Mouse (Mus musculus) limb, embryonic 15.5 days (tissue): ENCODE data around the gene Rftn1. TPM values are rescaled to one million over a fixed set of nuclear protein-coding genes. Genes with fewer than 3 reads are reported as not detected.
"Not testable (repeated sequence)": the region's sequence is repeated elsewhere in the genome, so short reads cannot be mapped to it uniquely, and the experiment has no call there.

Experiments
- ATAC-seq: fragments of 200-750 bp; cut with Nextera tagmentation; 2 replicates; pipeline ENCODE4 v1.8.0; 2017; ENCODE audit warnings: low read depth, moderate TSS enrichment; ENCODE audit not compliant: insufficient number of reproducible peaks, low FRiP score, low TSS enrichment
- H3K27ac ChIP-seq: fragments of 300-500 bp; sonication (generic); 2 replicates; pipeline ENCODE4 v1.5.1; 2015; ENCODE audit warnings: moderate library complexity, mild to moderate bottlenecking, inconsistent platforms
- H3K27me3 ChIP-seq: fragments of 300-500 bp; sonication (generic); 2 replicates; pipeline ENCODE4 v1.6.1; 2015; ENCODE audit warnings: inconsistent platforms
- H3K36me3 ChIP-seq: fragments of 300-500 bp; sonication (generic); 2 replicates; pipeline ENCODE4 v1.6.1; 2015; ENCODE audit warnings: inconsistent platforms
- H3K4me1 ChIP-seq: fragments of 300-500 bp; sonication (generic); 2 replicates; pipeline ENCODE4 v1.6.1; 2015; ENCODE audit warnings: inconsistent platforms
- H3K4me2 ChIP-seq: fragments of 300-500 bp; sonication (generic); 2 replicates; pipeline ENCODE4 v1.6.1; 2015; ENCODE audit warnings: mild to moderate bottlenecking, inconsistent platforms
- H3K4me3 ChIP-seq: fragments of 300-500 bp; sonication (generic); 2 replicates; pipeline ENCODE4 v1.5.1; 2015; ENCODE audit warnings: mild to moderate bottlenecking, inconsistent platforms
- H3K9ac ChIP-seq: fragments of 300-500 bp; sonication (generic); 2 replicates; pipeline ENCODE4 v1.6.1; 2015; ENCODE audit warnings: inconsistent platforms
- H3K9me3 ChIP-seq: fragments of 300-500 bp; sonication (generic); 2 replicates; pipeline ENCODE4 v1.6.1; 2016; ENCODE audit warnings: inconsistent platforms
- WGBS: fragments of 180-500 bp; shearing (Covaris S2); methylation state at CpG from one replicate; pipeline ENCODE4 v1.1.7; 2015; 5-methylcytosine and 5-hydroxymethylcytosine counted together
- polyA plus RNA-seq: library from polyadenylated mRNA; unstranded; fragments of >200 nt; fragmentation: Nextera tagmentation; extraction: Ambion mirVana; gene quantifications from 2 replicates; pipeline ENCODE4 v1.2.1, GENCODE M21; 2015

Rftn1 gene
- polyA plus RNA-seq, 1 experiment from 2014 or later, result 18.0 TPM

DNA sequence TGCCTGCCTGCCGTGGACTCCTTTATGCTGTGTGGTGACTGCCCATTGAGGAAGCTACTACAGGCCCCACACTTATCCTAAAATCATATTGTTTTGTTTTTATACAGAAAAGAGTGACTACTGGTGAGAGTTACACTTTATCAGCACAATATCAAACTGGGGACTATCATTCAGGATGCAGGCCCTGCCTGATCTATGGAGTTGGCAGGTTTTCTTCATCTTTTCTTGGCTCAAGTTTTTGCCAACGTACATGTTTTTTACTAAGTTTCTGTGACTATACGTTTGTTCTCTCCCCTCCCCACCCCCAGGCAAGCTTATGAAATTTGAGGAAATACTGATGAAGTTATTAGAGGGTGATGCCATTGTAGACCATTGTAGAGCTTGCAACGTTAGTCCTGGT, 27.5 kb upstream of the Rftn1 start:
- Histone ChIP-seq H3K27ac (no peak overlapping the region), H3K4me1 (no peaks in the 10 kb centered on the region), H3K4me2 (no peak overlapping the region), H3K36me3 (no peaks in the 10 kb centered on the region), H3K4me3 (no peak overlapping the region), H3K9ac (no peak overlapping the region), H3K27me3 (no peaks in the 10 kb centered on the region), H3K9me3 (no peaks in the 10 kb centered on the region)
- ATAC-seq, result no peak
- 35% methylated on average over 4 of the region's 4 CpGs for WGBS

GRCm38 (mm10) chr17:50215104-50215503, 24.6 kb upstream of the Rftn1 start:
- Histone ChIP-seq H3K4me1 (no peaks in the 10 kb centered on the region), H3K4me3 (no peak overlapping the region), H3K27ac (no peak overlapping the region), H3K36me3 (no peaks in the 10 kb centered on the region), H3K27me3 (no peaks in the 10 kb centered on the region), H3K4me2 (no peak overlapping the region), H3K9ac (no peak overlapping the region), H3K9me3 (no peaks in the 10 kb centered on the region)
- 85% methylated on average over 6 of the region's 6 CpGs for WGBS
- no peak for ATAC-seq

GRCm38 (mm10) chr17:50213117-50213516, 22.6 kb upstream of the Rftn1 start:
- H3K27me3 ChIP-seq, result no peaks in the 10 kb centered on the region
- no peak overlapping the region for H3K9ac ChIP-seq
- no peak for ATAC-seq
- H3K4me3 ChIP-seq, result no peak overlapping the region
- H3K4me2 ChIP-seq, result no peak overlapping the region
- no peaks in the 10 kb centered on the region for H3K36me3 ChIP-seq
- 86% methylated on average over 4 of the region's 4 CpGs for WGBS
- no peaks in the 10 kb centered on the region for H3K4me1 ChIP-seq
- no peaks in the 10 kb centered on the region for H3K9me3 ChIP-seq
- no peak overlapping the region for H3K27ac ChIP-seq

DNA sequence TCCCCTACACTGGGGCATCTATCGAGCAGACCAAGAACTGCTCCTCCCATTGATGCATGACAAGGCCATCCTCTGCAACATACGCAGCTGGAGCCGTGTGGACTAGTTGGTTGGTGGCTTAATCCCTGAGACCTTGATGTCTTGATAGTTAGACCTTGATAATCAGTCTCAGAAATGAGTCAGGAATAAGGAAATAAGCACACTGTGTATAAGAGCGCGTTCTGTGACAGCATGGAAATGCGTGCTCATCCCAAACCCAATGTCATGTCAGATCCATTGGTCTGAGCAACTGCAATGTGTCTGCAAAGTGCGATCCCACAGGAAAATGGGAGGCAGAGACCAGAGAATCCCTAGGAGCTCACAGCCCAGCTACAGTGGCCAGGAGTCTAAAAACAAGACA, 21.3 kb upstream of the Rftn1 start:
- no peaks in the 10 kb centered on the region for H3K9me3 ChIP-seq
- H3K27me3 ChIP-seq, result no peaks in the 10 kb centered on the region
- no peak overlapping the region for H3K4me3 ChIP-seq
- H3K27ac ChIP-seq, result no peak overlapping the region
- no peak overlapping the region for H3K9ac ChIP-seq
- WGBS, result 91% methylated on average over 7 of the region's 7 CpGs
- no peak overlapping the region for H3K4me2 ChIP-seq
- H3K4me1 ChIP-seq, result no peaks in the 10 kb centered on the region
- no peaks in the 10 kb centered on the region for H3K36me3 ChIP-seq
- no peak for ATAC-seq

DNA sequence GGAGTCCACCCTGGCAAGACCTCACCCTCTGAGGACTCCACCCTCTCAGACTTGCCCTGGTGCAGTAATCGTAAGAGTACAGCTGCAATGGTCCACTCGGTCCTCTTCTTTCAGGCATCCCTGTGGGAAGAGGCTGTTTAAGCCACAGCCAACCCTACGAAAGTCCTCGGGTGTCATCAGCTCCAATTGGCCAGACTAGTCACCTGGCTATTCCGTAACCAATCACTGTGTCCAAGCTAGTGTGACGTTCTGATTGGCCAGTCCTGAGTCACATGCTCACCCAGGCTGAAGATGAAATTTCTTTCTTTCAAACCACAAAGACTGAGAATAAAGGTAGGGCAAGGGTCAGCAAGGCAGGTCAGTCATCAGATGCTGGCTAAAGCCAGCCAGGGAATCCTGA, 19.4 kb upstream of the Rftn1 start:
- H3K9ac ChIP-seq, result no peak overlapping the region
- no peak overlapping the region for H3K4me2 ChIP-seq
- ATAC-seq, result no peak
- H3K4me3 ChIP-seq, result no peak overlapping the region
- H3K27ac ChIP-seq, result no peak overlapping the region
- no peaks in the 10 kb centered on the region for H3K27me3 ChIP-seq
- H3K4me1 ChIP-seq, result no peaks in the 10 kb centered on the region
- H3K9me3 ChIP-seq, result no peaks in the 10 kb centered on the region
- WGBS, result 88% methylated on average over 6 of the region's 6 CpGs
- H3K36me3 ChIP-seq, result no peaks in the 10 kb centered on the region

DNA sequence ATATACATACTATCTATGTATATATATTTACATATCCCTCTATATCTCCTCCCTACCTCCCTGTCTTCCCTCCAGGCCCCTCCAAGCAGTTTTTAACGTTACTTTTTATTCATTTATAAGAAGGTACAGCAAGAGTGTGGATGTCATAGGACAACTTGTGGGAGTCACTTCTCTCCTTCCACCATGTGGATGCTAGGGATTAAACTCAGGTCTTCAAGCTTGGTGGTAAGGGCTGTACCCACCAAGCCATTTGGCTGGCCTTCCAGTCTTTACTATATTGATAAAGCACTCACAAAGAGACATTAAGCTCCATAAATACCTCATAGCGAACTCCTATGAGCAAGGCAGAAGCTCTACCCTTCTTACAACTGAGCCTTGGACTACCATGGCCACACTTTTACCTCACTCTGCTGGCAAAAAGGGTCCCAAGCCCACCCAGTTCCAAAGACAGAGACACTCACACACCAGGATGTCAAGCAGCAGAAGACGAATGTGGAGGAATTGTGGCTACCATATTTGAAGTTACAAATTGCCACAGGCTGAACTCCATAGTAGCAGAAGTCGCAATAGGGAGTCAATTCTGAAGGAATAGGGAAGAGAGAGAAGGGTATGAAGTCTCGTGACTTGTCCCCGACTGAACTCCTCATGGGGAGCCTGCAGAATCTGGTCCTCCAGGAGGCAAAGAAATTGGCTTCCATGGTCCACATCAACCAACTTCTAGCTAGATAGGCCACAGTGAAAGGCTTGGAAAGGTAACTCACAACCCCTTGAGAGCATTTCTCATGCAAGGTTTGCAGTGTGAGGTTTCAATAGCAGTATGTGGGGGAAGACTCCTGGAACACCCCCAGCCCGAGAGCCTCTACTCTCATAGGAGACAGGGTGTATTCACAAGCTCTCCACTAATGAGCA, 17.9 kb upstream of the Rftn1 start:
- no peak for ATAC-seq

DNA sequence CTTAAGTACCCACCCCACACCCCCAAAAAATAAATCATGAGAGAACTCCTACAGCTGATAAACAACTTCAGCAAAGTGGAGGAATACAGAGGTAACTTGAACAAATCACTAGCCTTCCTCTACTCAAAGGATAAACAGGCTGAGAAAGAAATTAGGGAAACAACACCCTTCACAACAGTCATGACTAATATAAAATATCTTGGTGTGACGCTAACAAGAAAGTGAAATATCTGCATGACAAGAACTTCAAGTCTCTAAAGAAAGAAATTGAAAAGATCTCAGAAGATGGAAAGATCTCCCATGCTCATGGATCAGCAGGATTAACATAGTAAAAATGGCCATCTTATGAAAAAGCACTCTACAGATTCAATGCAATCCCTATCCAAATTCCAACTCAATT, 15.8 kb upstream of the Rftn1 start:
- ATAC-seq, H3K4me2 ChIP-seq, H3K4me1 ChIP-seq, H3K27me3 ChIP-seq, H3K9ac ChIP-seq, H3K4me3 ChIP-seq, H3K36me3 ChIP-seq, H3K9me3 ChIP-seq, H3K27ac ChIP-seq: not testable (repeated sequence)
- WGBS, result 85% methylated on average over 1 of the region's 1 CpGs

More for the DNA sequence above, 17.9 kb upstream of the Rftn1 start:
- H3K4me3 ChIP-seq, result no peak overlapping the region
- H3K9ac ChIP-seq, result no peak overlapping the region
- H3K27ac ChIP-seq, result no peak overlapping the region
- H3K27me3 ChIP-seq, result no peaks in the 10 kb centered on the region
- 88% methylated on average over 7 of the region's 7 CpGs for WGBS
- H3K4me2 ChIP-seq, result no peak overlapping the region
- H3K36me3 ChIP-seq, result no peaks in the 10 kb centered on the region
- no peaks in the 10 kb centered on the region for H3K9me3 ChIP-seq
- H3K4me1 ChIP-seq, result no peaks in the 10 kb centered on the region

- not testable (repeated sequence) for H3K27ac ChIP-seq, H3K9ac ChIP-seq, ATAC-seq, H3K36me3 ChIP-seq, H3K9me3 ChIP-seq, H3K4me3 ChIP-seq, H3K4me1 ChIP-seq, H3K4me2 ChIP-seq, H3K27me3 ChIP-seq
- WGBS, result 87% methylated on average over 2 of the region's 2 CpGs
Observed at GRCm38 (mm10) chr17:50205840-50206239, 15.4 kb upstream of the Rftn1 start.

GRCm38 (mm10) chr17:50205152-50205782, 14.8 kb upstream of the Rftn1 start:
- WGBS, result 50% methylated on average over 1 of the region's 1 CpGs

DNA sequence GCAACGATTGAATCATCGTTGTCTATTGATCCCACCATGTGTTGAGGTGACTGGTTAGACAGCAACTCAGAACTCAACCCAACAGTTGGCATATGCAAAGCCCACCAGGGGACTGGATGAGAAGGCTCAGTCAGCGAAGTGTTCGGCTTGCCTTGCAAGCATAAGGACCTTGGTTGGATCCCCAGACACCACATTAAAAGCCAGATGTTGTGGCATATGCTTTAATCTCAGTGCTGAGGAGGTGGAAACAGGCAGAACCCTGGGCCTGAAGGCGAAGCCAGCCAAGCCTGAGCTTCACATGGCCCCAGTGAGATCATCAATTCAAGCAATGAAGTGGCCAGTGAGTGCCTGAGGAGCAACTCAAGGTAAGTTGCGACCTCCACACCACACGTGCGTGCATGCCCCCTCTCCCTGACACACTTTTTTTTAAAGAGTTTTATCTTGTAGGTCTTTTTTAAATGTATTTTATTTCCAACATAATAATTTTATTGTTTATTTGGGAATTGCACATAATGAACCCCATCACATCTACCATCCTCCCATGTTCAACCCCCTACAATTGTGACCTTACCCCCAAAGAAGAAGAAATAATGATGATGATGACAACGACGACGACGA, 11.5 kb upstream of the Rftn1 start:
- ATAC-seq, result no peak
- H3K4me3 ChIP-seq, result no peak overlapping the region
- WGBS, result 69% methylated on average over 12 of the region's 12 CpGs
- H3K27me3 ChIP-seq, result no peaks in the 10 kb centered on the region
- H3K9me3 ChIP-seq, result no peaks in the 10 kb centered on the region
- no peak overlapping the region for H3K9ac ChIP-seq
- no peak overlapping the region for H3K27ac ChIP-seq
- peaks cover 3% of the 10 kb centered on the region; the same call in 1 of the 2 replicates for H3K4me1 ChIP-seq
- no peaks in the 10 kb centered on the region for H3K36me3 ChIP-seq
- no peak overlapping the region for H3K4me2 ChIP-seq

More at GRCm38 (mm10) chr17:50205152-50205782, 14.8 kb upstream of the Rftn1 start:
- no peak for ATAC-seq
- Histone ChIP-seq H3K9ac (no peak overlapping the region), H3K27ac (no peak overlapping the region), H3K36me3 (no peaks in the 10 kb centered on the region), H3K4me3 (no peak overlapping the region), H3K27me3 (no peaks in the 10 kb centered on the region), H3K4me2 (no peak overlapping the region), H3K9me3 (no peaks in the 10 kb centered on the region), H3K4me1 (no peaks in the 10 kb centered on the region)

GRCm38 (mm10) chr17:50199075-50199850, 8.8 kb upstream of the Rftn1 start:
- H3K9ac ChIP-seq, result no peak overlapping the region
- H3K9me3 ChIP-seq, result no peaks in the 10 kb centered on the region
- no peak for ATAC-seq
- peaks cover 8% of the 10 kb centered on the region; the same call in 1 of the 2 replicates for H3K4me1 ChIP-seq
- no peaks in the 10 kb centered on the region for H3K36me3 ChIP-seq
- H3K27ac ChIP-seq, result no peak overlapping the region
- H3K27me3 ChIP-seq, result 0 out of 2 replicates have a peak, but pooled peaks cover 2% of the 10 kb centered on the region
- no peak overlapping the region for H3K4me2 ChIP-seq
- no peak overlapping the region for H3K4me3 ChIP-seq
- WGBS, result 73% methylated on average over 8 of the region's 8 CpGs
